Mouse (Mus musculus): ENCODE results near the gene Slc8b1.

- TF ChIP-seq CTCF (IDR thresholded peaks at IDR 0.05; ENCODE audit: low read depth) (no peak), EP300 (optimal IDR thresholded peaks at IDR 0.05) (no peak)
Measured at GRCm38 (mm10) chr5:120473361-120473760, 37.6 kb upstream of the Slc8b1 start.

Data from stomach, postnatal 0 days (tissue).